Mouse (Mus musculus) neural tube, embryonic 11.5 days (tissue): ENCODE data around the gene Rbm47. TPM values are rescaled to one million over a fixed set of nuclear protein-coding genes. Genes with fewer than 3 reads are reported as not detected.

Experiments used
- ATAC-seq: fragments of 200-750 bp; cut with Nextera tagmentation; 2 replicates; pipeline ENCODE4 v1.8.0; 2017; ENCODE audit warnings: moderate number of reproducible peaks, mild to moderate bottlenecking, moderate TSS enrichment, moderate library complexity; ENCODE audit not compliant: insufficient read depth, low FRiP score, low TSS enrichment
- DNase-seq: peaks from one replicate; pipeline ENCODE4 v3.0.0-alpha.2; 2015; ENCODE audit warnings: low spot score
- H3K27ac ChIP-seq: fragments of 300-500 bp; sonication (generic); 2 replicates; pipeline ENCODE4 v1.5.1; 2014; ENCODE audit warnings: low read depth, mild to moderate bottlenecking, low read length
- H3K27me3 ChIP-seq: fragments of 300-500 bp; sonication (generic); 2 replicates; pipeline ENCODE4 v1.6.1; 2014; ENCODE audit warnings: mild to moderate bottlenecking, low read length, mixed read lengths; ENCODE audit not compliant: control insufficient read depth, insufficient read depth
- H3K36me3 ChIP-seq: fragments of 300-500 bp; sonication (generic); 2 replicates; pipeline ENCODE4 v1.6.1; 2014; ENCODE audit warnings: mild to moderate bottlenecking, low read length, moderate library complexity, mixed read lengths; ENCODE audit not compliant: control insufficient read depth, insufficient read depth
- H3K4me1 ChIP-seq: fragments of 300-500 bp; sonication (generic); 2 replicates; pipeline ENCODE4 v1.6.1; 2014; ENCODE audit warnings: low read length, mixed read lengths; ENCODE audit not compliant: control insufficient read depth, insufficient read depth
- H3K4me2 ChIP-seq: fragments of 300-500 bp; sonication (generic); 2 replicates; pipeline ENCODE4 v1.6.1; 2014; ENCODE audit warnings: low read depth, mild to moderate bottlenecking, moderate library complexity
- H3K4me3 ChIP-seq: fragments of 300-500 bp; sonication (generic); 2 replicates; pipeline ENCODE4 v1.5.1; 2014; ENCODE audit warnings: low read depth, low read length
- H3K9ac ChIP-seq: fragments of 300-500 bp; sonication (generic); 2 replicates; pipeline ENCODE4 v1.6.1; 2014; ENCODE audit warnings: mild to moderate bottlenecking, low read length
- H3K9me3 ChIP-seq: fragments of 300-500 bp; sonication (generic); 2 replicates; pipeline ENCODE4 v1.6.1; 2016; ENCODE audit warnings: low read length; ENCODE audit not compliant: control insufficient read depth
- WGBS: fragments of 180-500 bp; shearing (Covaris S2); extraction: QIAGEN DNeasy Blood & Tissue Kit; methylation state at CpG from one replicate; pipeline ENCODE4 v1.1.7; 2014; 5-methylcytosine and 5-hydroxymethylcytosine counted together
- polyA plus RNA-seq: library from polyadenylated mRNA; unstranded; fragments of >200 nt; fragmentation: Nextera tagmentation; extraction: Ambion mirVana; gene quantifications from 2 replicates; pipeline ENCODE4 v1.2.1, GENCODE M21; 2014

The Rbm47 gene
- polyA plus RNA-seq, 1 experiment from 2014 or later, result 1.9 TPM

DNA sequence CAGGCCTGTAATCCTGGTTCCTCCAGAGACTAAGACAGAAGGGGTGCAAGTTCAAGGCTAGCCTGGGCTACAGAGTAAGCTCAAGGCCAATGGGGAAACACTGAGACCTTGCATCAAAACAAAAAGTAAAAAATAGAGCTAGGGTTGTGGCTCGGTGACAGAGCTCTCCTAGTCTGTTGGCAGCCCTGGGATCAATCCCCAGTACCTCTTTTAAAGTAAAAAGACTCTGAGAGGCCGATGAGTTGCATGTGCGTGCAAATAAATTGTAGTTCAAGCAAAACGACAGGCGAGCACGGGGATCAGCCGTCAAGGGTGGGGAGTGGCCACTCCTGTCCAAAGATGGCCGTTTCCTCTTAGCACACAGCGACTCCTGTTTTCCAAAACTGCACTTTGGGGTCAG is 48.0 kb downstream of the Rbm47 start:
- no peaks in the 10 kb centered on the region for H3K9me3 ChIP-seq
- H3K9ac ChIP-seq, result no peak overlapping the region
- 72% methylated on average over 9 of the region's 9 CpGs for WGBS
- no peaks in the 10 kb centered on the region for H3K36me3 ChIP-seq
- ATAC-seq (no peak), DNase-seq (no peak)
- H3K27ac ChIP-seq, result no peak overlapping the region
- no peak overlapping the region for H3K4me2 ChIP-seq
- H3K27me3 ChIP-seq, result no peaks in the 10 kb centered on the region
- H3K4me3 ChIP-seq, result no peak overlapping the region
- no peaks in the 10 kb centered on the region for H3K4me1 ChIP-seq

DNA sequence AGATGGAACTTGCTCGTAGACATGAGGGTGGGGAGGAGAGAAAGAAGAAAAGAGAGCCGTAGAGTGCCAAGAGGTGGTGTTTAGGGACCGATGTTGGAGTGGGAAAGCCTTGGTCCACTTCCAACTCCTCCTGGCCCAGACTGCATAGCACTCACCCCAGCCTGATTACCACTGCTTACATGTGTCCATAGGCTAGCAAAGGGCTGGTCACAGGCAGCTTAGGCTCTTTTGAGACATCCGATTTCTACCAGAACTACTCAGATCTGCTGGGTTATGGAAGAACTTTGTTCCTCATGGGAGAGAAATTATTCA is 48.9 kb downstream of the Rbm47 start:
- DNase-seq (no peak), ATAC-seq (no peak)
- Histone ChIP-seq H3K36me3 (no peaks in the 10 kb centered on the region), H3K9ac (no peak overlapping the region), H3K4me2 (no peak overlapping the region), H3K27ac (no peak overlapping the region), H3K4me3 (no peak overlapping the region), H3K4me1 (no peaks in the 10 kb centered on the region), H3K27me3 (no peaks in the 10 kb centered on the region), H3K9me3 (no peaks in the 10 kb centered on the region)
- WGBS, result 95% methylated on average over 4 of the region's 4 CpGs

DNA sequence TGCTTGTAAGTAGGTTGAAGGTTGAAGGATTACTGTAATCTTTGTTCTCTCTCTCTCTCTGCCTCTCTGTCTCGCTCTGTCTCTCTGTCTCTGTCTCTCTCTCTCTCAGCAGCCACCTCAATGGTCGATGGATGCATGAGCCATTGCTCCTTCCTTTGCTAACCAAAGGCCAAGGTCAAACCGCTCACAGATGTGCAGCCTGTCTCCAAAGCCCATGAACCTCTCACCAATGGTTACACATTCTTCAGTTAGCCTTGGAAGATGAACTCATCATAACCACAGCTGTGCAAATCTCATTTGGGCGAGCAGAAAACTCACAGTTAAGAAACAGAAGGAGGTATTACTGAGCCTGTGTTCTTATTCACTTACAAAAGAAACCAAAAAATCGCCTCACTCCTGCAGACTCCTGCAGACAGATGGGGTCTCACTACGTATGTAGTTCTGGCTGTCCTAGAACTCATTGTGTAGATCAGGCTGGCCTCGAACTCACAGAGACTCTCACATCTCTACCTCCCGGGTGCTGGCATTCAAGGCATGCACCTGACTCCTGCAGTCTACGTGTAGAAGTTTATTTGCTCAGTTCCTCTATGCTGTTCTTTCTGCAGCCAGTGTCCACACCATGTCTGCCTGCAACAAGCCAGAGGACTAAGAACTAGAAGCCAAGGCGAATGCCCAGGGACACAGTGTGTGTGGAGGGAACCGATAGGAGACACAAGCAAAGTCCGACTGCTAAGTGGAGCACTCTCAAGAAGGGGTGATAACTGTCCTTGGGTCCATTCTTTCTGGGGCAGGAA is 49.4 kb downstream of the Rbm47 start:
- Histone ChIP-seq H3K4me2 (no peak overlapping the region), H3K9me3 (no peaks in the 10 kb centered on the region), H3K9ac (no peak overlapping the region), H3K27ac (no peak overlapping the region), H3K27me3 (no peaks in the 10 kb centered on the region), H3K4me3 (no peak overlapping the region), H3K4me1 (no peaks in the 10 kb centered on the region), H3K36me3 (no peaks in the 10 kb centered on the region)
- DNase-seq (no peak), ATAC-seq (no peak)
- WGBS, result 91% methylated on average over 12 of the region's 12 CpGs

DNA sequence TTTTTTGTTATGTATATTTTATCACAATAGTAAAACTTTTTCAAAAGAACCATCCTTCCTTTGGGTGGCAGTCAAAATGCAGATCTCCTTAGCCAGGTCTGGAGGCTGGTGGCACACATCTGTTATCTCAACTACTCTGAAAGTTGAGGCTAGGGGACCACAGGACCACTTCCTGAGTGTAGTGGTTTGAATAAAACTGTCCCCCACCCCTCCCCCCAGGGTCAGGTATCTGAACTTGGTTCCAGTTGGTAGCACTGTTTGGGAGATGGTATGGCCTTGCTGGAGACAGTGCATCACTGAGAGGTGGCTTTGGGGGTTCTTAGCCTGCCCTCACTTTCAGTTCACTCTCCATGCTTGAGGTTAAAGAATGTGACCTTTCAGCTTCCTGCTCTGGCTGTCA is 51.7 kb downstream of the Rbm47 start:
- no peaks in the 10 kb centered on the region for H3K9me3 ChIP-seq
- no peaks in the 10 kb centered on the region for H3K36me3 ChIP-seq
- H3K9ac ChIP-seq, result no peak overlapping the region
- H3K4me3 ChIP-seq, result no peak overlapping the region
- no peaks in the 10 kb centered on the region for H3K27me3 ChIP-seq
- no peak overlapping the region for H3K4me2 ChIP-seq
- no peak overlapping the region for H3K27ac ChIP-seq
- H3K4me1 ChIP-seq, result no peaks in the 10 kb centered on the region
- ATAC-seq (no peak), DNase-seq (no peak)

DNA sequence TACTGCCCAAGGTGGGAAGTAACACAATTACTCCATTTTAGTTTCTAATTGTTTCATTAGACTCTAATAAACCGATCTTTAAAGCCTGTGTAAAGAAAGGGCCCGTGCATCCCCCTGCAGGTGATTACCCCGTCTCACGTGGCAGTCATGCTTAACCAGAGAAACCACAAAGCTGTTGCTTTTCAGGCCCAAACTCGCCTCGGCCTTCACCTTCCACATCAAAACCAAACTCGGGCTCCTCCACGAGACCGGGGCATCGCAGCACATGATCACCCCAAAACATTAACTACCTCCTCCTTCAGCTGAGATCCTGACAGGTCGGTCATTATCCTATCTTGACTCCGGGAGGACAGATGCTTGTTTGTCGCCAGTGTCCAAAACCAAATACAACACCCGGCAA is 58.2 kb downstream of the Rbm47 start:
- Histone ChIP-seq H3K4me2 (no peak overlapping the region), H3K27me3 (no peaks in the 10 kb centered on the region), H3K4me3 (no peak overlapping the region), H3K9ac (no peak overlapping the region), H3K9me3 (no peaks in the 10 kb centered on the region), H3K27ac (no peak overlapping the region), H3K4me1 (no peaks in the 10 kb centered on the region), H3K36me3 (no peaks in the 10 kb centered on the region)
- ATAC-seq (no peak), DNase-seq (no peak)
- WGBS, result 64% methylated on average over 14 of the region's 14 CpGs

DNA sequence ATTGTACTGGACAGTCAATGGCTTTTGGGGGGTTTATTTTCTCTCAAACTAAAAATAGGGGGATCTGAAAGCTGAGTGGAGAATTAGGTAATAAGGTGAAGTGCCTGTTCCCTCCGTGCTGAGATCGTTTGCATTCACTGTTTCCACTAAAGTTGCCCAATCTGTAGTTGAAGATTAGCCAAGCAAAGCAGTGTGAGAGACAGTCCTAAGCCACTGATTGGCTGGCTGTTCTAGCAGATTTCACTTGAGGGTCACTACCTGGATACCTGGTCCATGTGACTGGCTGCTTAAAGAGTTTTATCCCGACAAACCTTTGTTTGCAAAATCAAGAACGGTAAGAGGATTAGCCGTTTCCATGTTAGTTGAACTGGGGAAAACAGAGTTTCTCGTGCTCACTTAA is 58.7 kb downstream of the Rbm47 start:
- Histone ChIP-seq H3K9ac (no peak overlapping the region), H3K36me3 (no peaks in the 10 kb centered on the region), H3K4me3 (no peak overlapping the region), H3K27me3 (no peaks in the 10 kb centered on the region), H3K4me2 (no peak overlapping the region), H3K27ac (no peak overlapping the region), H3K4me1 (no peaks in the 10 kb centered on the region), H3K9me3 (no peaks in the 10 kb centered on the region)
- WGBS, result 51% methylated on average over 6 of the region's 6 CpGs
- no peak for DNase-seq
- no peak for ATAC-seq

DNA sequence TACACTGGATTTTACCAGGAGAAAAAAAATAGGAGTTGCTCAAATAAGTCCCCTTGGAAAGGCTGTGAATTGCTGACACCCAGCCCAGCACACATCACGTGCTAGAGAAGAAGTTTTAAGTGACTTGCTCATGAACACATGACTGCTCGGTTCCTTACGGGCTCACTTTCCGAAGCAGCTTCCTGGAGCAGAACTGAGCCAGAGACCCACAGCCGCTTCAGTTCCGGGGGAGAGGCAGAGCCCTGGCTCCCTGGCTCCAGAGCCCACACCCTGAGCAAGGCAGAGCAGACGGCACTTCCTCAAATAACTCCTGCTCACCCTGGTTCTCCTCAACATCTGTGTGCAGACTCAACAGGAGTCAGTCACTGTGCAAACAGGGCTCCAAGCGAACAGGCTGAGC is 60.9 kb downstream of the Rbm47 start:
- no peaks in the 10 kb centered on the region for H3K9me3 ChIP-seq
- no peak overlapping the region for H3K4me2 ChIP-seq
- no peak for ATAC-seq
- DNase-seq, result no peak
- no peak overlapping the region for H3K9ac ChIP-seq
- no peaks in the 10 kb centered on the region for H3K27me3 ChIP-seq
- no peaks in the 10 kb centered on the region for H3K4me1 ChIP-seq
- 78% methylated on average over 8 of the region's 8 CpGs for WGBS
- H3K4me3 ChIP-seq, result no peak overlapping the region
- H3K27ac ChIP-seq, result no peak overlapping the region
- no peaks in the 10 kb centered on the region for H3K36me3 ChIP-seq

DNA sequence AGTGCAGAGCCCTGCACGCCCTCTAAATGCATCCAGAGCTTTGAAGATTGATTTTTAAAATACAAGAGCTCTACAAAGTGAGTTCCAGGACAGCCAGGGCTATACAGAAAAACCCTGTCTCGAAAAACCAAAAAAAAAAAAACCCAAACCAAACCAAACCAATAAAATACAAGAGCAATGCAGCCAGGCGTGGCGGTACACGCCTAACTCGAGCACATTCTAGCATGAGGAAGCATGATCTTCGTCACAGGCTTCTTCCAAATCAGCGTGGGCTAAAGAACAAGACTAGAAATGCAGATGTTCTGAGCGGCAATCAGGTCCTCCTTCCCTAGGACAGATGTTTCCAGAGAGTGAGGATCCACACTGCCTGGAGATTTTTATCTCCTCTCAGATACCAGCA is 66.5 kb downstream of the Rbm47 start:
- Histone ChIP-seq H3K9me3 (no peaks in the 10 kb centered on the region), H3K36me3 (no peaks in the 10 kb centered on the region), H3K4me1 (no peaks in the 10 kb centered on the region), H3K27me3 (no peaks in the 10 kb centered on the region), H3K4me3 (no peak overlapping the region), H3K9ac (no peak overlapping the region), H3K27ac (no peak overlapping the region), H3K4me2 (no peak overlapping the region)
- ATAC-seq, result no peak
- WGBS, result 89% methylated on average over 9 of the region's 9 CpGs
- no peak for DNase-seq

DNA sequence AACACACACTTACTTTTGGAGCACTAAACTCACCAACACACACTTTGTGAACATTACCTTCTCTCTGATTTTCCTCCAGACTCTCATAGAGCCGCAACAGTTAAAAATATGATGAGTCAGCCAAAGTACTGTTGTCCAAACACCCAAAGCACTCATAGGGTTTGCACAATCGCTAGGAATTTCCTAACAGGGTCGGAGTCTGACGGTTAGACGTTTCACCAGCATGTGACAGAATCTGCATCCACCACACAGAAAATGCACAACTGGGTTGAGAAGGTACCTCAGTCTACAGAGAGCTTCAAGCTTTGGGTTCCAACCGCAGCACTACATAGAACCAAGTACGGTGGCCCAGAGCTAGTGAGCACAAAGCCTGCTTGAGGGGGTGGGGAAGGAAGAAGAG is 67.0 kb downstream of the Rbm47 start:
- no peak for ATAC-seq
- WGBS, result 91% methylated on average over 7 of the region's 7 CpGs
- no peak overlapping the region for H3K4me2 ChIP-seq

More for the DNA sequence above, 67.0 kb downstream of the Rbm47 start:
- no peak overlapping the region for H3K27ac ChIP-seq
- no peaks in the 10 kb centered on the region for H3K4me1 ChIP-seq
- no peaks in the 10 kb centered on the region for H3K27me3 ChIP-seq
- no peak for DNase-seq
- no peaks in the 10 kb centered on the region for H3K36me3 ChIP-seq
- H3K4me3 ChIP-seq, result no peak overlapping the region
- H3K9me3 ChIP-seq, result no peaks in the 10 kb centered on the region
- no peak overlapping the region for H3K9ac ChIP-seq
